Comparison of ENCODE assay signal across 11 mouse cellular contexts in genomic region chr9:122143219-122143618, GRCm38 (mm10). TPM values are rescaled to one million over a fixed set of nuclear protein-coding genes. Genes with fewer than 3 reads are reported as not detected.
DNase-seq lines count a peak whose midpoint lies in the region; ATAC-seq and TF ChIP-seq lines count a peak whose summit lies in the region.
"Had no signal": no experiment of that assay in that cellular context is flagged by ENCODE, and none has a peak within 500 bp of the region (broad histone marks: within the 10 kb centered on the region; RNA-seq: fewer than 3 reads in every experiment).

No protein-coding gene starts in this region.

- TF ChIP-seq CTCF in intestine, postnatal 0 days (IDR thresholded peaks at IDR 0.05; ENCODE audit: low read depth): no peak
- no peak for TF ChIP-seq CTCF in small intestine, adult 2 months (IDR thresholded peaks at IDR 0.05; ENCODE audit: extremely low read depth, insufficient read length, insufficient replicate concordance, low read depth, low read length)

- H3K9me3 ChIP-seq in heart, embryonic 16.5 days (replicated peaks; ENCODE audit: control insufficient read depth, low read length): peaks cover 5% of the 10 kb centered on the region; the same call in 1 of the 2 replicates
- H3K9me3 ChIP-seq in heart, embryonic 12.5 days (replicated peaks): peaks cover 9% of the 10 kb centered on the region
- peaks cover 3% of the 10 kb centered on the region; the same call in 1 of the 2 replicates for H3K9me3 ChIP-seq in lung, embryonic 16.5 days (ENCODE audit: control insufficient read depth, low read length)
- 0 out of 2 replicates have a peak, but pooled peaks cover 4% of the 10 kb centered on the region for H3K9me3 ChIP-seq in intestine, postnatal 0 days (ENCODE audit: control insufficient read depth)
- H3K9me3 ChIP-seq: hindbrain, embryonic 15.5 days had no signal

- WGBS in heart, embryonic 16.5 days: 64% methylated on average over 1 of the region's 1 CpGs
- 77% methylated on average over 1 of the region's 1 CpGs for WGBS in heart, embryonic 12.5 days
- 59% methylated on average over 1 of the region's 1 CpGs for WGBS in lung, embryonic 16.5 days
- WGBS in intestine, postnatal 0 days: 72% methylated on average over 1 of the region's 1 CpGs
- 75% methylated on average over 1 of the region's 1 CpGs for WGBS in small intestine, adult 2 months

- H3K27ac ChIP-seq in heart, embryonic 16.5 days (ENCODE audit: low read length): peak overlapping the region; percentile 48; the same call in 1 of the 2 replicates
- H3K27ac ChIP-seq in heart, embryonic 12.5 days (ENCODE audit: poor library complexity, severe bottlenecking): no peak overlapping the region
- peak overlapping the region; percentile 31; the same call in 1 of the 2 replicates for H3K27ac ChIP-seq in lung, embryonic 16.5 days (ENCODE audit: low read length)
- peak overlapping the region; percentile 15; the same call in 1 of the 2 replicates for H3K27ac ChIP-seq in intestine, postnatal 0 days (ENCODE audit: low read depth, low read length)
- 0 out of 2 replicates have a peak overlapping the region, but pooled peaks have one; percentile 25 for H3K27ac ChIP-seq in small intestine, adult 2 months (ENCODE audit: insufficient read depth, low read depth, low read length)
- H3K27ac ChIP-seq: forebrain, embryonic 12.5 days; hindbrain, embryonic 15.5 days had no signal

- H3K9ac ChIP-seq in heart, embryonic 16.5 days (ENCODE audit: low read length): no peak overlapping the region
- no peak overlapping the region for H3K9ac ChIP-seq in heart, embryonic 12.5 days
- no peak overlapping the region for H3K9ac ChIP-seq in lung, embryonic 16.5 days (ENCODE audit: low read length)
- H3K9ac ChIP-seq in intestine, postnatal 0 days (ENCODE audit: low read depth, low read length): no peak overlapping the region
- H3K9ac ChIP-seq: forebrain, embryonic 12.5 days; hindbrain, embryonic 15.5 days had no signal

- peaks cover 27% of the 10 kb centered on the region for H3K4me1 ChIP-seq in heart, embryonic 16.5 days (ENCODE audit: control insufficient read depth, insufficient read depth, low read length)
- peaks cover 44% of the 10 kb centered on the region for H3K4me1 ChIP-seq in heart, embryonic 12.5 days (replicated peaks)
- peaks cover 7% of the 10 kb centered on the region for H3K4me1 ChIP-seq in lung, embryonic 16.5 days (replicated peaks; ENCODE audit: control insufficient read depth, insufficient read depth, low read length)
- H3K4me1 ChIP-seq in intestine, postnatal 0 days (replicated peaks; ENCODE audit: control insufficient read depth, insufficient read depth, low read length): peaks cover 15% of the 10 kb centered on the region
- H3K4me1 ChIP-seq in small intestine, adult 2 months (ENCODE audit: control insufficient read depth, insufficient read depth, insufficient read length, low read length): peaks cover 20% of the 10 kb centered on the region

- no peak for DNase-seq in lung, postnatal 10 days
- no peak for DNase-seq in layer of hippocampus, adult 11-12 months (ENCODE audit: low spot score)
- DNase-seq: gastrocnemius, postnatal 10 days; lung, adult 18-20 months had no signal

- H3K4me3 ChIP-seq in heart, embryonic 16.5 days (ENCODE audit: low read length): no peak overlapping the region
- H3K4me3 ChIP-seq in heart, embryonic 12.5 days: no peak overlapping the region
- H3K4me3 ChIP-seq in lung, embryonic 16.5 days (ENCODE audit: low read length): no peak overlapping the region
- H3K4me3 ChIP-seq in intestine, postnatal 0 days (ENCODE audit: low read depth, low read length): no peak overlapping the region
- no peak overlapping the region for H3K4me3 ChIP-seq in small intestine, adult 2 months (ENCODE audit: low read depth, low read length)
- H3K4me3 ChIP-seq: forebrain, embryonic 12.5 days; hindbrain, embryonic 15.5 days had no signal

- TF ChIP-seq POLR2A in small intestine, adult 2 months (IDR thresholded peaks at IDR 0.05; ENCODE audit: low read depth, low read length): no peak

- no peak for ATAC-seq in heart, embryonic 16.5 days (replicated peaks; ENCODE audit: extremely low read depth, insufficient read depth, low FRiP score)
- no peak for ATAC-seq in heart, embryonic 12.5 days (ENCODE audit: insufficient number of reproducible peaks, low FRiP score)
- peak; percentile 51; the same call in 1 of the 2 replicates for ATAC-seq in lung, embryonic 16.5 days (ENCODE audit: low read depth)
- no peak for ATAC-seq in intestine, postnatal 0 days

- no peaks in the 10 kb centered on the region for H3K27me3 ChIP-seq in heart, embryonic 16.5 days (ENCODE audit: control insufficient read depth, insufficient read depth, low read length)
- H3K27me3 ChIP-seq in heart, embryonic 12.5 days (replicated peaks): no peaks in the 10 kb centered on the region
- H3K27me3 ChIP-seq in lung, embryonic 16.5 days (ENCODE audit: control insufficient read depth, insufficient read depth, low read depth, low read length): no peaks in the 10 kb centered on the region
- no peaks in the 10 kb centered on the region for H3K27me3 ChIP-seq in intestine, postnatal 0 days (replicated peaks; ENCODE audit: control insufficient read depth, insufficient read depth, low read length)
- no peaks in the 10 kb centered on the region for H3K27me3 ChIP-seq in small intestine, adult 2 months (ENCODE audit: control insufficient read depth, insufficient read depth, low read length)
- H3K27me3 ChIP-seq: forebrain, embryonic 12.5 days; hindbrain, embryonic 15.5 days had no signal

- peaks cover 33% of the 10 kb centered on the region for H3K36me3 ChIP-seq in heart, embryonic 16.5 days (ENCODE audit: control insufficient read depth, insufficient read depth)
- peaks cover 28% of the 10 kb centered on the region for H3K36me3 ChIP-seq in heart, embryonic 12.5 days
- peaks cover 11% of the 10 kb centered on the region for H3K36me3 ChIP-seq in lung, embryonic 16.5 days (ENCODE audit: control insufficient read depth, insufficient read depth, low read length)
- peaks cover 24% of the 10 kb centered on the region for H3K36me3 ChIP-seq in intestine, postnatal 0 days (ENCODE audit: control insufficient read depth, insufficient read depth)
- peaks cover 13% of the 10 kb centered on the region for H3K36me3 ChIP-seq in small intestine, adult 2 months (ENCODE audit: control insufficient read depth, insufficient read depth, low read length)

- H3K4me2 ChIP-seq in heart, embryonic 16.5 days (ENCODE audit: low read depth, low read length): no peak overlapping the region
- no peak overlapping the region for H3K4me2 ChIP-seq in heart, embryonic 12.5 days
- H3K4me2 ChIP-seq in lung, embryonic 16.5 days (ENCODE audit: low read depth, low read length): no peak overlapping the region
- no peak overlapping the region for H3K4me2 ChIP-seq in intestine, postnatal 0 days (replicated peaks; ENCODE audit: low read depth)
- H3K4me2 ChIP-seq: forebrain, embryonic 12.5 days; hindbrain, embryonic 15.5 days had no signal

RNA-seq across cellular contexts. Expression of gene Snrk, which starts 26.2 kb away (rescaled TPM):
- 59.1 and 61.7 TPM in 2 replicates for polyA plus RNA-seq in heart, embryonic 16.5 days (2015; fragmentation: Nextera tagmentation; extraction: Ambion mirVana)
- 53.4 and 62.3 TPM in 2 replicates for polyA plus RNA-seq in heart, embryonic 12.5 days (2016; fragmentation: Nextera tagmentation; extraction: Ambion mirVana)
- 93.3 and 96.3 TPM in 2 replicates for polyA plus RNA-seq in lung, embryonic 16.5 days (2015; fragmentation: Nextera tagmentation; extraction: Ambion mirVana)
- 35.4 and 35.6 TPM in 2 replicates for polyA plus RNA-seq in intestine, postnatal 0 days (2015; fragmentation: Nextera tagmentation; extraction: Ambion mirVana)
- 15.2 and 52.6 TPM in 2 replicates for polyA plus RNA-seq in small intestine, adult 2 months (2012; rRNA removed)
